Mouse (Mus musculus) CH12.LX (cell line): ENCODE results near the gene Hnrnpa0.
"Not testable (repeated sequence)": the region's sequence is repeated elsewhere in the genome, so short reads cannot be mapped to it uniquely, and the experiment has no call there.

Experiments
- CHD2 ChIP-seq: IDR thresholded peaks from 2 replicates; pipeline ENCODE4 v1.6.1; 2011; ENCODE audit warnings: low read length, improper control_type of control experiment
- CTCF ChIP-seq, 2 experiments: IDR thresholded peaks in 1 of 2; conservative IDR thresholded peaks in 1 of 2; 2 replicates each; pipeline ENCODE4 v1.5.1; 2011 to 2012; ENCODE audit warnings: low read depth in 2 of 2, low read length in 2 of 2, improper control_type of control experiment in 1 of 2, inconsistent platforms in 1 of 2, mild to moderate bottlenecking in 1 of 2, moderate library complexity in 1 of 2
- E2F4 ChIP-seq: IDR thresholded peaks from 2 replicates; pipeline ENCODE4 v1.6.1; 2011; ENCODE audit warnings: low read depth, low read length, improper control_type of control experiment; ENCODE audit not compliant: insufficient replicate concordance
- ETS1 ChIP-seq: conservative IDR thresholded peaks from 2 replicates; pipeline ENCODE4 v1.6.1; 2012; ENCODE audit warnings: low read depth, mild to moderate bottlenecking, inconsistent platforms, low read length, improper control_type of control experiment, moderate library complexity
- MAX ChIP-seq: IDR thresholded peaks from 2 replicates; pipeline ENCODE4 v1.6.1; 2011; ENCODE audit warnings: low read length, improper control_type of control experiment
- MAZ ChIP-seq: IDR thresholded peaks from 2 replicates; pipeline ENCODE4 v1.6.1; 2012; ENCODE audit warnings: low read depth, mild to moderate bottlenecking, inconsistent platforms, low read length, improper control_type of control experiment, moderate library complexity
- NRF1 ChIP-seq: IDR thresholded peaks from 2 replicates; pipeline ENCODE4 v1.6.1; 2014; ENCODE audit warnings: low read depth, mild to moderate bottlenecking, inconsistent platforms, low read length, improper control_type of control experiment, moderate library complexity
- POLR2AphosphoS2 ChIP-seq: IDR thresholded peaks from 2 replicates; pipeline ENCODE4 v1.6.1; 2011; ENCODE audit warnings: low read depth, low read length, improper control_type of control experiment
- TBP ChIP-seq: conservative IDR thresholded peaks from 2 replicates; pipeline ENCODE4 v1.6.1; 2011; ENCODE audit warnings: low read depth, low read length, improper control_type of control experiment
- TCF12 ChIP-seq: IDR thresholded peaks from 2 replicates; pipeline ENCODE4 v1.6.1; 2014; ENCODE audit warnings: low read depth, mild to moderate bottlenecking, inconsistent platforms, low read length, improper control_type of control experiment
- UBTF ChIP-seq: IDR thresholded peaks from 2 replicates; pipeline ENCODE4 v1.6.1; 2012; ENCODE audit warnings: low read depth, mild to moderate bottlenecking, inconsistent platforms, low read length, improper control_type of control experiment, moderate library complexity
- USF2 ChIP-seq: conservative IDR thresholded peaks from 2 replicates; pipeline ENCODE4 v1.6.1; 2011; ENCODE audit warnings: low read depth, low read length, improper control_type of control experiment
- ZC3H11A ChIP-seq: IDR thresholded peaks from 2 replicates; pipeline ENCODE4 v1.6.1; 2012; ENCODE audit warnings: low read depth, mild to moderate bottlenecking, inconsistent platforms, low read length, improper control_type of control experiment

DNA sequence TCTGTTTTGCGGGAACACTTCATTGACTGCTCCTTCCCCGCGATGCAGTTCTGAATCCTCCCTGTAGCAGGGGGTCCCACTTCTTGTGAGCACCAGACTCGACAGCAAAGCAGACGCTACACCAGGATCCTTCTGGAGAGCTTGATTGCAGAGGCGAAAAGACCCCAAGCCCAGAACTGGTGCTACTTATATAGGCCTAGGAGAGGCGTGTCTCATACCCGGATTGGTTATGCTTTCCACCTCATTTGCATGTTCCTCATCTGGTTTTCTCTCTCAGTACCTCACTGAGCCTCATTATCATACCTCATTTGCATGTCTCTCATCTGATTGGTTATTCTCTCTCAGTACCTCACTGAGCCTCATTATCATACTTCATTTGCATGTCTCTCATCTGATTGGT is 18.2 kb upstream of the Hnrnpa0 start:
- not testable (repeated sequence) for TF ChIP-seq TBP; CTCF (conservative IDR thresholded peaks at IDR 0.05 in 1 of 2, IDR thresholded peaks at IDR 0.05 in 1 of 2; ENCODE audit: low read depth in 2 of 2, low read length in 2 of 2); MAZ; E2F4; POLR2AphosphoS2; MAX; ETS1; UBTF; NRF1; USF2; TCF12; ZC3H11A; CHD2
